Mouse (Mus musculus) liver, embryonic 11.5 days (tissue): ENCODE measurements around the gene Rtn4rl1. TPM values are rescaled to one million over a fixed set of nuclear protein-coding genes. Genes with fewer than 3 reads are reported as not detected.

Experiments
- ATAC-seq: fragments of 200-750 bp; cut with Nextera tagmentation; replicated peaks from 2 replicates; pipeline ENCODE4 v1.8.0; 2017; ENCODE audit warnings: moderate number of reproducible peaks, mild to moderate bottlenecking, moderate TSS enrichment, moderate library complexity; ENCODE audit not compliant: low FRiP score
- DNase-seq: peaks from one replicate; pipeline ENCODE4 v3.0.0-alpha.2; 2017; ENCODE audit warnings: low spot score
- H3K27ac ChIP-seq: fragments of 300-500 bp; sonication (generic); 2 replicates; pipeline ENCODE4 v1.5.1; 2014; ENCODE audit warnings: mild to moderate bottlenecking, low read depth, low read length, control low read depth
- H3K27me3 ChIP-seq: fragments of 300-500 bp; sonication (generic); replicated peaks from 2 replicates; pipeline ENCODE4 v1.6.1; 2014; ENCODE audit warnings: low read length, mixed read lengths; ENCODE audit not compliant: control insufficient read depth, insufficient read depth
- H3K36me3 ChIP-seq: fragments of 300-500 bp; sonication (generic); 2 replicates; pipeline ENCODE4 v1.6.1; 2014; ENCODE audit warnings: mild to moderate bottlenecking, low read length, moderate library complexity, mixed read lengths; ENCODE audit not compliant: control insufficient read depth, insufficient read depth
- H3K4me1 ChIP-seq: fragments of 300-500 bp; sonication (generic); replicated peaks from 2 replicates; pipeline ENCODE4 v1.6.1; 2014; ENCODE audit warnings: low read length, mixed read lengths; ENCODE audit not compliant: control insufficient read depth, insufficient read depth
- H3K4me2 ChIP-seq: fragments of 300-500 bp; sonication (generic); 2 replicates; pipeline ENCODE4 v1.6.1; 2014; ENCODE audit warnings: mild to moderate bottlenecking, control low read depth, moderate library complexity
- H3K4me3 ChIP-seq: fragments of 300-500 bp; sonication (generic); 2 replicates; pipeline ENCODE4 v1.5.1; 2014; ENCODE audit warnings: low read depth, low read length, control low read depth
- H3K9ac ChIP-seq: fragments of 300-500 bp; sonication (generic); 2 replicates; pipeline ENCODE4 v1.6.1; 2014; ENCODE audit warnings: low read depth, low read length, control low read depth
- H3K9me3 ChIP-seq: fragments of 300-500 bp; sonication (generic); 2 replicates; pipeline ENCODE4 v1.6.1; 2016; ENCODE audit warnings: low read length, inconsistent platforms, mixed read lengths; ENCODE audit not compliant: control insufficient read depth
- WGBS: fragments of 180-500 bp; shearing (Covaris S2); extraction: QIAGEN DNeasy Blood & Tissue Kit; methylation state at CpG from one replicate; pipeline ENCODE4 v1.1.7; 2014; 5-methylcytosine and 5-hydroxymethylcytosine counted together
- polyA plus RNA-seq: library from polyadenylated mRNA; unstranded; fragments of >200 nt; fragmentation: Nextera tagmentation; extraction: Ambion mirVana; gene quantifications from 2 replicates; pipeline ENCODE4 v1.2.1, GENCODE M21; 2014

The Rtn4rl1 gene
- polyA plus RNA-seq, 1 experiment from 2014 or later = 2.9 TPM

DNA sequence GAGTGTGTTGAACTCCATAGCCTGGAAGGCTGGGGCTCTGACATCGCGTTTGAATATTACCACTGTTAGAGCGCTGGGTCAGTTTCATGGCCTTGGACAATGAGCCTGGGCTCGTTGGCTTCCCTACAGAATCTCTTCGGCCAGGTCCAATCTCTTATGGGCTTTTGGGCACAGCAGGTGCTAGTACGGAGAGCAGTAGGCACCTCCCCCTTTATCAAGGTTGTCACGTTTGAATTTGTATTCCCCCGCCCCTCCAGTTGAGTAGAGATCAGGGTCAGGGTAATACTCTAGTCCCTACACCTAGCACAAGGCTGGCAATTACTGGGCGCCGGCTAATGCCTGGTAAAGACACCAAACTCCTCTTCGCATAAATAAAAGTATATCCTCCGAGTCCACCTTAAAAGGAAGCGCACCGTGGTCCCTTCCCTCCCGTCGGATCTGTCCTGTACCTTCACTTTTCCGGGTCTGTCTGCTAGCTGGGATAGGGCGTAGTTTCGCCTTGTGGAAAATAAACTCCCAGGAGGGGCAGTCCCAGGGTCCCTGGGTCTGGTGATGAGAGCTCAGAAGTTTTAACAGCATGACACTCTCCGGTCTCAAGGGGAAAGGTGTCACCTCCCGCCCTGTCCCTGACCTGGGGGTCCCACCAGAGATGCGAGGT is 3.7 kb upstream of the Rtn4rl1 start:
- H3K4me3 ChIP-seq = peak overlapping the region; percentile 84
- peaks cover 31% of the 10 kb centered on the region for H3K4me1 ChIP-seq
- H3K27me3 ChIP-seq = peaks cover 21% of the 10 kb centered on the region
- H3K9me3 ChIP-seq = no peaks in the 10 kb centered on the region
- no peak for DNase-seq
- 1% methylated on average over 22 of the region's 22 CpGs for WGBS
- no peaks in the 10 kb centered on the region for H3K36me3 ChIP-seq
- ATAC-seq = peak; percentile 84
- H3K4me2 ChIP-seq = peak overlapping the region; percentile 89
- peak overlapping the region; percentile 69; the same call in 1 of the 2 replicates for H3K27ac ChIP-seq
- H3K9ac ChIP-seq = peak overlapping the region; percentile 82

DNA sequence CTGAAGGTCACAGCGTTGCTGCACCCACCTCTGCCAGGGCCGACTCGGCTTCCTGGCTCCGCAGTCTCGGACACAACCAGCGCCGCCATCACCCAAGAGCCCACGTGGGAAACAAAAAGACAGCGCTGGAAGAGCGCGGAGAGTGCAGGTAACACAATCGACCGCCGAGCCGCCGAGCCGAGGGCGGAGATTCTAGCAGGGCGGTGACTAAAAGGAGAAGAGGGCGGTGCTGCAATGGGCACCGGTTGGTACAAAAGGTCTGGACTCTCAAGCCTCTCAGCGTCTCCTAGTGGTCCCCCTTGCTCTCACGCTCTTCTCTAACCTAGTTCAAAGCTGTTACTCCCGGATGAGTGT is 3.2 kb upstream of the Rtn4rl1 start:
- Histone ChIP-seq H3K27me3 (peaks cover 26% of the 10 kb centered on the region), H3K4me2 (peak overlapping the region; percentile 89), H3K27ac (peak overlapping the region; percentile 69; the same call in 1 of the 2 replicates), H3K4me1 (peaks cover 36% of the 10 kb centered on the region), H3K36me3 (no peaks in the 10 kb centered on the region), H3K9me3 (no peaks in the 10 kb centered on the region), H3K4me3 (peak overlapping the region; percentile 84), H3K9ac (peak overlapping the region; percentile 82)
- WGBS = 0% methylated on average over 24 of the region's 24 CpGs
- DNase-seq (peak; percentile 84), ATAC-seq (peak; percentile 80)

DNA sequence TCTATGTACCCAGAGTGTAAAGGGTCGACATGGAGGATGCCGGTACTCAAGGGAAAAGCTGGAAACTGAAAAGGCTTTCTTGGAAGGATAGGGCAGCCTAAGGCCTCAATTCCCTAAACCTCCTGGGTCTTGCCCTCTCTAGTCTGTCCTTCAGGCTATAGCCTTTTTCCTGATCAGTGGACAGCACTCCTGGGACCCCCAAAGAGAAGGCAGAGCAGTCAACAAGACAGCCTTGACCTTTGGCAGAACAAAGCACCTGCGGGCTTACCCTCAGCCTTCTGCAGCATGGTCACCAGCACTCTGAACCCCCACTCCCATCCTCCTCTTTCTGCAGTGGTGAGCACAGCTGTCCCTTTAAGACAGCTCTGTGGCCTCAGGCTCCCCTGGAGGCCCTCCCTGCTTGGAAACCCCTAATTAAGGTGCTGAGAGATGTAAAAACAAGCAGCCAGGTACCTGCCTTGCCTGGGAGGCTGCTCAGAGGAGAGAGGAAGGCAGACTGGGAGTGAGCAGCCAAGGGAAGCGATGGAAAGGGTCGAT is 2.6 kb upstream of the Rtn4rl1 start, which contains the start of gene Dph1:
TSS of gene Dph1 (minus strand) at position 337 of the 537 bp plus-strand sequence.
- Histone ChIP-seq H3K27me3 (peaks cover 32% of the 10 kb centered on the region), H3K27ac (peak within 1 kb of the TSS; percentile 69; the same call in 1 of the 2 replicates), H3K36me3 (no peaks in the 10 kb centered on the region), H3K9ac (peak within 1 kb of the TSS; percentile 82), H3K9me3 (no peaks in the 10 kb centered on the region), H3K4me3 (peak within 1 kb of the TSS; percentile 84), H3K4me1 (peaks cover 37% of the 10 kb centered on the region), H3K4me2 (peak within 1 kb of the TSS; percentile 89)
- ATAC-seq (no peak), DNase-seq (no peak)
- WGBS = 49% methylated on average over 5 of the region's 5 CpGs

DNA sequence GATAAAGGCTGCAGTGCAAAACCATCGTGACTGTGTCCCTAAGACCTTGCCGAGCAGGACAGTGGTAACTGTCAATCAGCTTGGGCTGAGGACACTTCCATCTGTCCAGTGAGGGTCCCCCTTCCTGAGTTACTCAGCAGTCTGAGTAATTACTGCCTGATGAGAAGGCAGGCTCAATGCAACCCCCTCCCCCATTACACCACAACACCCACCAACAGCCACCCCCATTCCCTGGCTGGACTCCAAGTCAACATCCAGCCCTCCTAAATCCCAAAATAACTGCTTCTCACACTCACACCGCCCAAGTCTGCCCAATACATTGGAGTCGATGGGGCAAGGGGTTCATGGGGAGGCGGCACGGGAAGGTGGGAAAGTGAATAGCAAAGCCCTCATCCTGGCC is 1.7 kb upstream of the Rtn4rl1 start:
- Histone ChIP-seq H3K27me3 (peaks cover 41% of the 10 kb centered on the region), H3K9me3 (no peaks in the 10 kb centered on the region), H3K4me2 (no peak overlapping the region), H3K4me3 (no peak overlapping the region), H3K9ac (no peak overlapping the region), H3K36me3 (no peaks in the 10 kb centered on the region), H3K27ac (no peak overlapping the region), H3K4me1 (peaks cover 37% of the 10 kb centered on the region)
- no peak for ATAC-seq
- WGBS = 71% methylated on average over 6 of the region's 6 CpGs
- no peak for DNase-seq

DNA sequence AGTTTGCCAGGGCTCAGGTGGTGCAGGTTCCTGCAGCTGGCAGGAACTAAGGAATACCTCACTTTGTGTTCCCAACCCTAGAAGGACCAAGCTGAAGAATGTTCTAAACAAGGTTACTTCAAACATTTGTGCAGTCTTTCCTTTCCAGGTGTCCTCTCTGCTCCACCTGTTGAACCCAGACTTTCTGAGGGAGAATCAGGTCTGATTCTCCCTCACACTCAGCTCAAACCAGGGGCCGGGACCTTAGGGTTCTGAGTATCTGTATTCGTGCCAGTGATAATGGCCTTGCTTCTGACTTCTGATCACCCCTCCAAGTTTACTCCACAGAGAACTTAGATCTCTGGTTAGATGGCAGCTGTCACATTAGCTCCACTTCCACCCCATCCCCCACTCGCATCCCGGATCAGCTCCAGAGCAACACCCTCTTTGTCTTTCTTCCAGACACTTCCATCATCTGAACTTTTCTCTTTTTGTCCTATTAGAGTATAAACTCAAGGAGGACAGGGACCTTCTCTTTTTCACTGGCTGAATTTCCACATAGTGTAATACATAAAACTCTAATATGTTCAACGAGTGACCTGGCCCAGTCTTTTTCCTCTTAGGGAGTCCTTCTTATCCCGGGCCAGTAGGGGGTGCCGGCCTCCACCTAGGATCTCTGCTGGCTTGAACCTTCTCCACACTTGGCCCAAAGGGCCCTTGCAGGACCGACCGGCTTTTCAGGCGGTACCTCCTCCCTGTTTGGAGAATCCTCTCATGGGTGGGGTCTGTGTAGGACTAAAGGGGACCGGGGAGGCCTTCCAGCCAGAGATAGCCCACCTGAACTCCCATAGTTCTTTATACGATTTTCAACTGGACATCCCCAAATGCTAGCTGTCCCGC is 1.0 kb upstream of the Rtn4rl1 start:
- peak overlapping the region; percentile 87 for H3K4me2 ChIP-seq
- H3K9ac ChIP-seq = no peak overlapping the region
- no peak overlapping the region for H3K27ac ChIP-seq
- DNase-seq (peak; percentile 78), ATAC-seq (peak; percentile 37)
- peaks cover 37% of the 10 kb centered on the region for H3K4me1 ChIP-seq
- WGBS = 24% methylated on average over 13 of the region's 13 CpGs
- no peaks in the 10 kb centered on the region for H3K36me3 ChIP-seq
- peak overlapping the region; percentile 57 for H3K4me3 ChIP-seq
- H3K27me3 ChIP-seq = peaks cover 48% of the 10 kb centered on the region
- no peaks in the 10 kb centered on the region for H3K9me3 ChIP-seq

DNA sequence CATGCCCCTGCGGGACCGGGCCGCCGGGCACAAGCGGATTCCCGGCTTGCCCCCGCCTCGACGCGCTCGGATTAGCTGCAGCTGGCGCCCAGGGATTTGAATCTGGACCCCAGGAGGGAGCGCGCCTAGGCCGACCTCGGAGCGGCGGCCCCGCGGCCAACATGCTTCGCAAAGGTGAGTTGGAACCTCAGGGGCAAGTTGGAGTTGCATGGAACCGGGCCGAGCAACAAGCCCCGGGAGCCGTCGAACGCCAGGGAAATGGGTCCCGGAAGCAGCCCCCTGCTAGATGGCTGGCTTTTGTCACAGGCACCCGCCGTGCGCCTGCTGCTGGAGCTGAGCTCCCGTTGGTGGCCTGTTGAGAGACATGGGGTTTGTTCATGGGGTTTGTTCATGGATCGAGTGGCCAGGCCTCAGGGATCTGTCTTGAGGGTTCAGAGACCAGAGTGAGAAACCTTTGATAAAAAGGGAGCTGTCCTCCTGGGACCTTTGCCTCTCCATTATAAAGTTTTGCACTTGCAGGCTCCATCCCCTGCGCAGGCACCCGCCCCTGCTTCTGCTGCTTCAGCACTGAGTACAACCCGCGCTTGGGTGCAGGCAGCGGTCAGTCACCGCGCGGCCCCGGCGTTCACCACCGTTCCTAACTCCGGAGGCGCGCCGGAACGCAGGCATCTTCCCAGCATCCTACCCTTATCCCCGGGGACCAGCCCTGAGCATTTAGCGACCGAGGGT is 702 bp downstream of the Rtn4rl1 start:
- Histone ChIP-seq H3K4me1 (peaks cover 32% of the 10 kb centered on the region), H3K27me3 (peaks cover 58% of the 10 kb centered on the region), H3K9me3 (no peaks in the 10 kb centered on the region), H3K27ac (no peak overlapping the region), H3K9ac (peak overlapping the region; percentile 40), H3K4me2 (peak overlapping the region; percentile 87), H3K4me3 (peak overlapping the region; percentile 57), H3K36me3 (no peaks in the 10 kb centered on the region)
- WGBS = 1% methylated on average over 52 of the region's 52 CpGs
- no peak for ATAC-seq
- DNase-seq = peak; percentile 54

DNA sequence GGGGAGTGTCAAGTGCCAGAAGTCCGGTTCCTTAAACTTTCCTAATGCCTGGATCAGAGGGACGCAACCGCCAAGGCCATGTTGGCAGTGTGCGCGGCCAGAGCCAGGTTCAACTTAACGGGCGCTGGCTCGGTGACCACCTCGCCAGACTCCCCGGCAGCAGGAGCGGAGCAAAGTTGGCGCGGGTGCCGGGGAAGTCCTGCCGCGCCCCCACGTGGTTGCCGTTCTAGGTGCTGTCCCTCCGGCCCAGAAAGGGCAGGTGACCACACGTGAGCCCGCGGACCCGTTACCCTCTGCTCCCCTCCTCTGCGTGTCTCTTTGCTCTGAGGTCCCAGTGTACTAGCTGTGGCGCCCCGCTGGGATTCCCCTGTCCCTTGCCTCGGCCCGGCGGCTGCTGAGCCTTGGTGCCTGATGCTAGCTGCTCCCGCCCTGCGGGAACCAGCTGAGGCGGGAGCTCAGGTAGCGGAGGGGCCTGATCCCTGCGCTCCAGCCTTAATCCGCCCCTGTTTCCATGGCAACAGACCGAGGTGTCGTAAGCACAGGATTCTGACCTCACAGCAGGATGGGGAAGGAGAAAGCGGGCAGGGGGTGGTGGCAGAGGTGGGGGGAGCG is 1.4 kb downstream of the Rtn4rl1 start:
- DNase-seq = peak; percentile 53
- Histone ChIP-seq H3K4me1 (peaks cover 28% of the 10 kb centered on the region), H3K9me3 (no peaks in the 10 kb centered on the region), H3K4me2 (peak overlapping the region; percentile 87), H3K36me3 (no peaks in the 10 kb centered on the region), H3K9ac (peak overlapping the region; percentile 20; the same call in 1 of the 2 replicates), H3K27me3 (peaks cover 58% of the 10 kb centered on the region), H3K27ac (no peak overlapping the region), H3K4me3 (peak overlapping the region; percentile 57)
- ATAC-seq = no peak
- WGBS = 2% methylated on average over 39 of the region's 39 CpGs

DNA sequence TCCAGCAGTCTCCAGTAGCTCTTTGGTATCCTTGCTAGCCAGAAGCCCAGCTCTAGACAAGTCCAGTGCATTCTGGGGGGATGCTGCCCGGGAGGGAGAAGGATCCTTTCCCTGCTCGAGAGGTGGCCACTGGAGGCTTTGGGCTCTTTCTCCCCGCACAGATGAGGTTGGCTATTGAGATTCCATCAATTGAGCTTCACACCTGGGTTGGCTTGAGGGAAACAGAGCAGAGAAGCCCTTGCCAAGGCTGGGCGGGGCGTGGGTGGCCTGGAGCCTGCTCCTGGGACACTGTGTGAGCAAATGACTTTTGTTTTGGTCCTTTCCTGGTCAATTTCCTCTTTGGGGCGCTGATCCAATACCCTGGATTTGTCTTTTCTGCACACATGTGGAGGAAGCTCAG is 2.5 kb downstream of the Rtn4rl1 start:
- WGBS = 57% methylated on average over 6 of the region's 6 CpGs
- no peak for DNase-seq
- H3K36me3 ChIP-seq = no peaks in the 10 kb centered on the region
- H3K9ac ChIP-seq = no peak overlapping the region
- peaks cover 23% of the 10 kb centered on the region for H3K4me1 ChIP-seq
- ATAC-seq = no peak
- no peaks in the 10 kb centered on the region for H3K9me3 ChIP-seq
- H3K4me3 ChIP-seq = no peak overlapping the region
- H3K27ac ChIP-seq = no peak overlapping the region
- no peak overlapping the region for H3K4me2 ChIP-seq
- peaks cover 58% of the 10 kb centered on the region for H3K27me3 ChIP-seq
